Mouse (Mus musculus) thymus, postnatal 10 days (tissue): Measurements from ENCODE around the gene Pcdh15.

ENCODE experiments used
- DNase-seq, 2 experiments: peaks; one replicate each; pipeline ENCODE4 v3.0.0; 2021; ENCODE audit warnings: low spot score in 2 of 2

Pcdh15 gene

DNA sequence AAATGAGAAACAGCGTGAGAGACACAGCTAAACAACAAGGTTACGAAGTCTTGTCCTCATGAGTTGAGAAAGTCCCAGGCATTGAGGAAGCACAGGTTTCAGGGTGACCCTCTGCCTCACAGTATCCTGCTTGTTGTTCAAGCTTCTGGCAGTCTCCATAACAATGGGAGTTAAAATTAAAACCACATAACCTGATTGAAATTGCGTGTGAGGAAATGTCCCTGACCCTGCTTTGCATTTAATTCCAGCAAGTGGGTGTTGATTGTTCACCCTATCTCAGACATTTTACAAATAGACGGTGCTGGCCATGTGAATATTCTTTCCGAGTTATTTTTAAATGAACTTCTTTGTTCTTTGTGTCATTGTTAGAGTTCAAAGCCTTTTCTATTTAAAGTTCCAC is 1171.8 kb downstream of the Pcdh15 start:
- no peak for DNase-seq

DNA sequence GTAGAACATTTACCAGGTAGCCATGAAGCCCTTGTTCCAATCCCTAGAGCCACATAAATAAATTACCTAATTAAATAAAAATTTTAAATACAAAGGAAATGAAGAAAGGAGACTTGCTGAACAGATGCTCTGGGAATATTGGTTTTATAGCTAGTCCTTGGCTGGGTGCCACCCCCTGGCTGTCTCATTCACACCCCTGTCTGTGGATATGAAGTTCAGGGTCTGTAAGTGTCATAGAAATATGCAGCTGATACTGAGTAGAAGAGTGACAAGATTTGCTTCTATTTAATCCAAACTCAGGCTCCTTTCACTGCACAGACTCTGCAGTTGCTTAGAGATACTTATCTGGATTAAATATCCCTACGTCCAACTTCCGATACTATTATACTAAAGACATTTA is 1205.0 kb downstream of the Pcdh15 start:
- DNase-seq: no peak

GRCm38 (mm10) chr10:74305439-74306158 is 1206.5 kb downstream of the Pcdh15 start:
- DNase-seq: no peak

DNA sequence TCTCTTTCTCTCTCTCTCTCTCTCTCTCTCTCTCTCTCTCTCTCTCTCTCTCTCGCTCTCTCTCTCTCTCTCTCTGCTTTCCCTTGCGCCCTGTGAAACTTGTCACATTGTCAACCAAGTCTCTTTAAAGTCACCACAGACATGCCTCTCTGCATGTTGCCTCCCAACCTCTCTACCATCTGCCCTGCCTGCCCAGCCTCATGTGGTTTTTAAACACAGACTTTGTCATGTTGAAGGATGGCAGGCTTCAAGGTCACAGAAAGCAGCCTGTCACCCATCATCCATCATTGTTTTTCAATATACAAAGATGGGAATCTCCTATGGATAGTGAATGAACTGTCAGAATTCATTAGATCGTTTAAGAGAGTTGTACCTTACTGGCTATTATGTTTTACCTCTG is 1207.9 kb downstream of the Pcdh15 start:
- no peak for DNase-seq

DNA sequence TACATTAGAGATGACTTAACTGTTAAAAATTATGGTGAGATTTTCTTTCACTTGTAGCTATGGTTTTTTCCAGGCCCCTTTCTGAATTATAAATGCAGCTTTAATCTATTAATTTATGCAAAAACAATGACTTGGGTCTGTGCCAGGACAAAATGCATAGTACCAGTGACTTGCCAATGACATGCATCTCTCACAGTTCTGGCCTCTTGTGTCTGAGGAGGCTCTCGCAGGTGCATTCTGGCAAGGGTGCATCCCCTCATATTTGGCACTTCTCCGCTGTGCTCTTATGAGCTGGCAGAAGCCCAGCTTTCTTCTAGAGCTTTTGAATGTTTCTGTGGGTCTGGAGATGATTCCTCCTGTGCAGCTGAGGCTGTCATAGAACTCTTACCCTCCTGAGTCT is 1216.9 kb downstream of the Pcdh15 start:
- DNase-seq: no peak

DNA sequence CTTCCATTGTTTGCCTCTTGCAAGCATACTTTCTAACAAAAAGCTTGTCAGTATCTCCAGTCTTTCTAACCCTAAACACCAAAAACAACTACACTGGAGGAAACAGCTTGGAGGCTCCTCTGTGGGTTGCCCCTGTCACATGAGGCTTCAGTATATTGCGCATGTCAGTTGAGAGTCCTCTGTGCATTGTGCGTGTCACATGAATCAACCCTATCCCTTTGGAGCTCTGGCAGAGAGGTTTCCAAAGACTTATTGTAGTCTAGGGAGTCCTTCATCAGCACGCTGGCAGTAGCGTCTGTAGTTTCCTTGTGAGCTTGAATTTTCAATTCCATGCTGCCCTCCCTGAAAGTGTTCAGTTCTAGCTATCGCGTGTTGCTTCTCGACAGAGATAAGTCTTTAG is 1236.3 kb downstream of the Pcdh15 start:
- no peak for DNase-seq

DNA sequence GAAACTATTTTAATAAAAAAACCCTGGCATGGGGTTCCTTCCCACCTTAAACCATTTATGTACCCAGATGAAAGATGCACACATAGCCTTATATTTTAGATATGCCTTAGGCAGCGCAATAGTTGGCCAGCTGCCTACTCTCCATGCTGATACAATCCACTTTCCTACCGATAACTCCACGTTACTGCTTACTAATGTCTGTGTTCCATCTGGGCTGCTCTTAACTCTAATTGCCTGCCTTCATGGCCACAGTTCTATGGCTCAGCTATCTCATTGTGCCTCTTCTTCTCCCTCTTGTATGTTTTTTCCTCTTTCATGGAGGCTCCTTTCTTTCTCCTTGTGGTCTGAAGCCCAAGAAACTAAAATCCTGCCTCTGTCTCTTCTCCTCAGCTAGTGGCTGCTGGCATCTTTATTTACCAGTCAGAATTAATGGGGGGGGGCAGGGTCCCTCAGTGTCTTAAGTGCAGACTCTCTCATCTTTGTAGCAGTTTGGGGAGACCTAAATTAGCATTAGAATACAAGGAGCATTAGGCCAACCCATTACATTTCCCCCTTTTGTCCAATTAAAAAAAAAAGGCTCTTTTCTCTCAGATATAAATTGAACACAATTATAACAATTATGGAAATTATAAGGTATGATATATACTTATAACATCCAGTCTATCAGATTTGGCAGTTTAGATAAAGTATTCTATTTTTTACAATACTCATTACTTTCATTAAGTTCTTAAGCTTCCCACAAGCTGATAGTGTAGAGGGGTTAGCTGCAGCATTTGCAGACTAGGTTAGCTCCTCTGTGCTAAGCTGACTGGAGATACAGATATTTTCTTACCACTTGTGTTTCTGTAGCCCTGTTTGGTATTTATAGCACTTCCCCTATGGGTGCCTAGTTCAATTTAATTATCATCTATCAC is 1240.4 kb downstream of the Pcdh15 start:
- DNase-seq: no peak

- DNase-seq: no peak
Observed at GRCm38 (mm10) chr10:74359526-74359925, 1260.4 kb downstream of the Pcdh15 start.

DNA sequence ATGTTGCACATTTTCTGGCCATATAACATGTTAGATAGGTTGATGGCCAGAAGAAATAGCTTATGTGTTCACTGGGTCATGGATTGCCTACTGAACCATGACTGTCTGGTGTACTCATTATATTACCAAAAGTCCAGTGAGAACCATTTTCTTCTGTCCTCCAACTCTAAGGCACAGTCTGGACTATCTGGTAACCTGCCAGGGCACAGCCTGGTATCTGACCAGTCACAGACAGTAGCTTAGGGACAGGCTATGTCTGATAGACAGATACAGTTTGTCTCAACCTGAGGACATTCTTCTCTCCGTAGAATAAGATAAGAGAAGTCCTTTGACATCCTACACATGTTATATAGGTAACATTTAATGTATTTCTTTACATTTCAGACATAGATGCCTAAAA is 1279.6 kb downstream of the Pcdh15 start:
- DNase-seq: no peak

DNA sequence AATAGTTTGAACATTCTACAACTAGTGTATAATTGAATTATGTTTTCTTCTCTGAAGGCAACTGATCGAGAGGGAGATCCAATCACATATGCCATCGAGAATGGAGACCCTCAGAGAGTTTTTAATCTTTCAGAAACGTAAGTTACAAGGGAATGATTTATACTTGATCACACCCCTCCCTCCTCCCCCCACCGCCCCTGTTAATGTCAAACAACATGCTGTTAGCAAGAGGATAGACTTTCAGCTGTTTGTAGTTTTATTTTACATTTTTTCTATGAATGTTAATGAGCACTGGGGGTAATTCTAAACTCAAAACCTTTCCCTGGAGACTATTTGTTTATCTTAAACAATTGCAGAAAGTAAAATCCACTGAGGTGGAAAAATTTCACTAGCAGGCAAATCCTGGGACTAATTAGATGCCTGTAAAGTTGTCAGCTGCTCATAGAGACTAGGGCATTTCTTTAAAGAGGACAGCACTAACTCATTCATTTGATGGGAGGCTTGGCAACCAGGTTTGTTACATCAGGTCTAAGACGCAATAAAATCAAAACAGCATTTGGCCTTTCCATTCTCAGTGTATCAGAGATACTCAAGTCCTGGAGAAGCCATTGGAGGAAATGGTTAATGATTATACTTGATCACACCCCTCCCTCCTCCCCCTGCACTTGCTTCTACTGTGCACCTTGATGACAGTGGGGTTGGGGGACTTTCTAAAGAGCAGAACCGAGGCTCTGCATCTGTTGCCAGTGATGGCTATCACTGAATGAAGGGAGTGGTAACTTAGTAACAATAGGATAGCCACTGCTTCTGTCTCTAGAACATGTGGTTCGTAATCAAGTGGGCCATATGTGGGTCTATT is 1280.4 kb downstream of the Pcdh15 start:
- DNase-seq: no peak

DNA sequence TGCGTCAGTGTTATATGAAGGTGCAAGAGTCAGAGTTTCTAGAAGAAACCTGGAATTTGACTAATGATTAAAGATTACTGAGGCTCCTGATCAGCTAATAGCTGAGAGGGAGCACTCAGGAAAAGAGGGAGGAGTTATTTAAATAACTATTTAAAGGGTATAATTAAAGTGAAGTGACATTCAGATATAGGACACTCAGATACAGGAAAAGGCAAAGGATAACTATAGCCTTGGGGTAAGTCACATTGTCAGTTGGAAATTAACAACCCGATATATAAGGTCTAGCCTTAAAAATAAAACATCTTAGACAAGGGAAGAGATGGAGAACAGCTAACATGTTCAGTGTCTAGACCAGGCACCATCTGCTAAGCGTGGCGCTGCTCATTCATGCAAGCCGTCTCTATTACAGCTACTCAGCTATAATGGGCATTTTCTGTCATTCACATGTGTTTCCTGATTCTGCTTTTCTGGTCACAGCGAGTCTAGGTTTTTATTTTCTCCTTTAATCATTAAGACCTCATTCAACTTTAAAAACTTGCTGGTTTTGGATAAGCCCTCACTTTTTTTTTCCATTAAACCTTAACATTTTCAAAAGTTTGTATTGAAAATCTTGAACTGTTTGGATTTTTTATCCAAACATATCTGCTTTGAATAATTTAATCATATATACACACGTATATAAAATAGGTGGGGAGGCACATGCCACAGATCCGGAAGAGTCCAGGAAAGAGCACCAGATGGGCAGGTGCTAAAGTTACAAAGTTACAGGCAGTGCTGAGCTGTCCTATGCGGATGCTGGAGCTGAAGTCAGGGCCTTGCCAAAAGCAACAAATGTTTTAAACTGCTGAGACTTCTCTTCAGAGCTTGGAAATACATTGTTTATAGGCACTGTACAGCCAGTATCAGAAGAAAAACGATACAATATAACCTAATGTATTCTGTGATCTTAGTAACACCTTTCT is 1288.7 kb downstream of the Pcdh15 start:
- DNase-seq: no peak

DNA sequence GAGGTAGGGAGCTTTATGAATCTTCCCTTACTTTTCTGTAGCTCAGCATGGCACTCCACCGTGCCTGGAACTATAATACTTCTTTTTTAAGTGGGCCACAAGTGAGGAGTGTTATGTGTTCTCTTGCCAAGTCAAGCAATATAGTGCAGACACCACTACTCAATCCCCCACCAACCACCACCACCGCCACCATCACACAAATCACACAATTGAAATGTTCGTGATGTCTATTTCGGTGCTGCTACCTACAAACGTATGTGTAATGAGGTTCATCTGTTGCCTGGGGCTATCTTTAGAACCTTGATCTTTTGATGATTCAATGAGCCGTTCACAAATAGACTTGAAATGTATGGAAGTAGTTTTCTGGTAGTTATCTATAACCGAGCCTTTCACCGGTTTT is 1304.0 kb downstream of the Pcdh15 start:
- DNase-seq: no peak

DNA sequence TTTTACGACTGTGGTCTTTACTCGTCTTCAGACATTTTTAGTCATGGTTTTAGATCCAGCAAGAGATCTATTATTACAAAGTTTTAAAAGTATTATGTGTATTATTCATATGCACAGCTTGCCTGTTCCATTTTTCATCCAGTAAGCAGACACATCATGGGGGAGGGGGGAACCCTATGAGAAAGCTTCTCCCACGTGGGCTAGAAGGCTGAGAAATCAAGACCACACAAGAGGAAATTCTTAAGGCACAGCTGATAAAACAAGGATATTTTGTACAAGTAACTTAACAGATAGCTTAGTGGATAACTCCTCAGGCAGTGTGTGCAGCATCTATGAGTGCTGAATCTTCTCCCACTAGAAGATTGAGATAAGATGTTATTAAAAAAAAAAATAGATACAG is 1314.9 kb downstream of the Pcdh15 start:
- DNase-seq: no peak

DNA sequence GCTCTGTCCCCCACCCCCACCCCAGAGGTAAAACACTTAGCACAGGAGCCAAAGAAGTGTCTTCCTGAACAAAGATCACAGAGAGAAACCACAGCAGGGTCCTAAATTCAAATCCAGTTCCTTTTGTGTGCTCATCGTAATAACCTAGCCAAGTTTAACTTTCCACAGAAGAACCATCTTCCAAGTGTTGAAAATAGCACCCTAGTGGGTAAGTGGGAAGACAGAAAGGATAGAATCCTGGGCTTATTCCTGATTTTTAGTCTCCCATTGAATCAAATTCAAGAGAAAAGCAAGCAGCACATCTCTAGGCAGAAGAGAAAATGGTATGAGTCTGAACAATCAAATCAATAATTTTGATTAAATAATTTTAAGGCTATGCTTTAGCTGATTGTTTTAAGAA is 1315.8 kb downstream of the Pcdh15 start:
- DNase-seq: no peak

DNA sequence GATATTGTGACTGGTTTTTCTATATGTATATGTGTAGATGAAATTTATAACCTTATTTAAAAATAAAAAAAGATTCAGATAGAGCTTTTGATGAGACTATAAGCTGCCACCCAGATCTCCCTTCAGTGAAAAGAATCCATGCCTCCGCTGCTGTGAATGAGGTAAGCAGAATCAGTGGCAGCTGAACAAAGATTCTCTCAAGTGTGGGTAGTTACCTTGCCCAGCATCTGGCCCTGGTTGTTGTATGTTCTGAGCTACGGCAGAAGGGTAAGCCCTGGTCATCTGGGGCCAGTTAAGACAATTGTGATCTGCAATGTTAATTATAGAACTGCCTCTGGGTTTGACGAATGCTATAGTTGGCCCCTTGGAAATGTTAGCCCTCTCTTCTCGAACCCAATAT is 1316.2 kb downstream of the Pcdh15 start:
- DNase-seq: no peak

DNA sequence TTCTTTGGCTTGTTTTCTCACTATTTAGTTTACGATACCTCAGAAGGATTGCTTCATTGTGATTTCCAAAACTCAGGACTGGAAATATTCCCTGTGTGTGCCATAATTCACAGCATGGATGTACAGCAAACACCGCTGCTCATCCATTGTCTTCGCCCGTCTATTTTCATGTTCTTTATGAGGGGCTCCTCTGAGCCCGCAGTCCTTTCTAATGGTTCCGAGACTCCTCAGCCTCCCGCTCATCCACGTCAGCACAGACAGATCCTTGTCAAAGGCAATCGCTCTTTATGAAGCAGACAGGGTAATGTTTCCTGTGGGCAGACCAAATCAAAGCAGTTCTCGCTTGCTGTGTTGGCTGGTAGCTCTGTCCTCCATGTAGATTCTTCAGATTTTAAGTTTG is 1316.8 kb downstream of the Pcdh15 start:
- DNase-seq: no peak

GRCm38 (mm10) chr10:74450069-74450468 is 1350.9 kb downstream of the Pcdh15 start:
- no peak for DNase-seq

- DNase-seq: no peak
Observed at GRCm38 (mm10) chr10:74463972-74464371, 1364.8 kb downstream of the Pcdh15 start.

- DNase-seq: no peak
Observed at GRCm38 (mm10) chr10:74480779-74481178, 1381.6 kb downstream of the Pcdh15 start.

GRCm38 (mm10) chr10:74512315-74512714 is 1413.2 kb downstream of the Pcdh15 start:
- DNase-seq: no peak

DNA sequence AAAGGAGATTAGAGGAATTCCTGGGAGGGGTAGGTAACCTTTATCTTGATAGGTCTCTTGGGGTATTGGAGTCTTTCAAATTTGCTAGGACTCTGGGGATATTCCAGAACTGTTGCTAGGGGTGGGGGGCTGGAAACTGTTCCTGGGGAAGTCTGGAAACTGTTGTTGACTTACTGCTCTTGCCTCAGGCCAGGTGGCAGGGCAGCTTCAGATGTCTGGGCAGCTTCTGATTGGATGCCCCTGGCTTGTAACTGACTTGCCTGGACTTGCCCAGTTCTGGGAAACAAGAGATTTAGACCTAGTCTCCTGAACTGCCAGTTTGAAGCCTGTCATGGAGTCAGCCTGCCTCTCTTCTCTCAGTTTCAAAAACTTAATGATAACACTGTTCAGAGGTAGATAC is 1414.6 kb downstream of the Pcdh15 start:
- DNase-seq: no peak
